Mouse (Mus musculus): Measurements from ENCODE around the gene Edem3. TPM values are rescaled to one million over a fixed set of nuclear protein-coding genes. Genes with fewer than 3 reads are reported as not detected.

Edem3 gene
- total and polyA plus RNA-seq, 2 experiments from 2014 or later: 13.2 to 40.8 TPM

- no peak overlapping the region for H3K4me2 ChIP-seq (ENCODE audit: low read depth, low read length, poor library complexity, severe bottlenecking)
- DNase-seq (ENCODE audit: low spot score) (no peak), ATAC-seq (ENCODE audit: low FRiP score) (no peak)
- no peaks in the 10 kb centered on the region for H3K4me1 ChIP-seq (ENCODE audit: insufficient read depth, low read length)
- no peak overlapping the region for H3K9ac ChIP-seq (replicated peaks; ENCODE audit: low read length, poor library complexity, severe bottlenecking)
- H3K9me3 ChIP-seq (ENCODE audit: low read length): no peaks in the 10 kb centered on the region
- no peaks in the 10 kb centered on the region for H3K36me3 ChIP-seq (ENCODE audit: insufficient read depth, low read length)
- no peak for TF ChIP-seq CTCF (IDR thresholded peaks at IDR 0.05)
- no peaks in the 10 kb centered on the region for H3K27me3 ChIP-seq (ENCODE audit: insufficient read depth, low read length)
- no peak overlapping the region for H3K4me3 ChIP-seq (ENCODE audit: low read depth, low read length)
- no peak overlapping the region for H3K27ac ChIP-seq (ENCODE audit: low read depth, low read length)
- 72% methylated on average over 5 of the region's 5 CpGs for WGBS
Measured at GRCm38 (mm10) chr1:151710424-151711055, 44.6 kb upstream of the Edem3 start.

- H3K36me3 ChIP-seq (ENCODE audit: insufficient read depth, low read length): no peaks in the 10 kb centered on the region
- H3K9me3 ChIP-seq (ENCODE audit: low read length): no peaks in the 10 kb centered on the region
- no peak overlapping the region for H3K4me3 ChIP-seq (ENCODE audit: low read depth, low read length)
- ATAC-seq (ENCODE audit: low FRiP score): no peak
- H3K27ac ChIP-seq (ENCODE audit: low read depth, low read length): no peak overlapping the region
- no peak for TF ChIP-seq CTCF (IDR thresholded peaks at IDR 0.05)
- DNase-seq (ENCODE audit: low spot score): no peak
- H3K4me1 ChIP-seq (ENCODE audit: insufficient read depth, low read length): no peaks in the 10 kb centered on the region
- WGBS: 77% methylated on average over 7 of the region's 7 CpGs
- H3K9ac ChIP-seq (replicated peaks; ENCODE audit: low read length, poor library complexity, severe bottlenecking): no peak overlapping the region
- no peak overlapping the region for H3K4me2 ChIP-seq (ENCODE audit: low read depth, low read length, poor library complexity, severe bottlenecking)
- H3K27me3 ChIP-seq (ENCODE audit: insufficient read depth, low read length): no peaks in the 10 kb centered on the region
Measured at GRCm38 (mm10) chr1:151711062-151711461, 44.1 kb upstream of the Edem3 start.

GRCm38 (mm10) chr1:151712664-151713063 lies 42.5 kb upstream of the Edem3 start:
- DNase-seq (ENCODE audit: low spot score): no peak
- Histone ChIP-seq H3K9me3 (ENCODE audit: low read length) (no peaks in the 10 kb centered on the region), H3K4me1 (ENCODE audit: insufficient read depth, low read length) (no peaks in the 10 kb centered on the region), H3K27me3 (ENCODE audit: insufficient read depth, low read length) (no peaks in the 10 kb centered on the region), H3K9ac (replicated peaks; ENCODE audit: low read length, poor library complexity, severe bottlenecking) (no peak overlapping the region), H3K27ac (ENCODE audit: low read depth, low read length) (no peak overlapping the region), H3K4me3 (ENCODE audit: low read depth, low read length) (no peak overlapping the region), H3K4me2 (ENCODE audit: low read depth, low read length, poor library complexity, severe bottlenecking) (no peak overlapping the region), H3K36me3 (ENCODE audit: insufficient read depth, low read length) (no peaks in the 10 kb centered on the region)
- 43% methylated on average over 5 of the region's 5 CpGs for WGBS
- no peak for ATAC-seq (ENCODE audit: low FRiP score)
- no peak for TF ChIP-seq CTCF (IDR thresholded peaks at IDR 0.05)

GRCm38 (mm10) chr1:151713622-151714021 lies 41.5 kb upstream of the Edem3 start:
- Histone ChIP-seq H3K4me1 (ENCODE audit: insufficient read depth, low read length) (no peaks in the 10 kb centered on the region), H3K4me3 (ENCODE audit: low read depth, low read length) (no peak overlapping the region), H3K9me3 (ENCODE audit: low read length) (no peaks in the 10 kb centered on the region), H3K9ac (replicated peaks; ENCODE audit: low read length, poor library complexity, severe bottlenecking) (no peak overlapping the region), H3K36me3 (ENCODE audit: insufficient read depth, low read length) (no peaks in the 10 kb centered on the region), H3K27me3 (ENCODE audit: insufficient read depth, low read length) (no peaks in the 10 kb centered on the region), H3K27ac (ENCODE audit: low read depth, low read length) (no peak overlapping the region), H3K4me2 (ENCODE audit: low read depth, low read length, poor library complexity, severe bottlenecking) (no peak overlapping the region)
- DNase-seq (ENCODE audit: low spot score) (no peak), ATAC-seq (ENCODE audit: low FRiP score) (no peak)
- no peak for TF ChIP-seq CTCF (IDR thresholded peaks at IDR 0.05)

- Histone ChIP-seq H3K27me3 (ENCODE audit: insufficient read depth, low read length) (no peaks in the 10 kb centered on the region), H3K9me3 (ENCODE audit: low read length) (no peaks in the 10 kb centered on the region), H3K4me3 (ENCODE audit: low read depth, low read length) (no peak overlapping the region), H3K4me2 (ENCODE audit: low read depth, low read length, poor library complexity, severe bottlenecking) (no peak overlapping the region), H3K4me1 (ENCODE audit: insufficient read depth, low read length) (no peaks in the 10 kb centered on the region), H3K27ac (ENCODE audit: low read depth, low read length) (no peak overlapping the region), H3K36me3 (ENCODE audit: insufficient read depth, low read length) (no peaks in the 10 kb centered on the region), H3K9ac (replicated peaks; ENCODE audit: low read length, poor library complexity, severe bottlenecking) (no peak overlapping the region)
- ATAC-seq (ENCODE audit: low FRiP score) (no peak), DNase-seq (ENCODE audit: low spot score) (peak; percentile 47)
- 75% methylated on average over 11 of the region's 11 CpGs for WGBS
- TF ChIP-seq CTCF (IDR thresholded peaks at IDR 0.05): peak; percentile 67
Measured at GRCm38 (mm10) chr1:151716024-151716710, 39.0 kb upstream of the Edem3 start.

GRCm38 (mm10) chr1:151717624-151718023 lies 37.5 kb upstream of the Edem3 start:
- no peak for ATAC-seq (ENCODE audit: low FRiP score)
- Histone ChIP-seq H3K36me3 (ENCODE audit: insufficient read depth, low read length) (no peaks in the 10 kb centered on the region), H3K4me2 (ENCODE audit: low read depth, low read length, poor library complexity, severe bottlenecking) (no peak overlapping the region), H3K9ac (replicated peaks; ENCODE audit: low read length, poor library complexity, severe bottlenecking) (no peak overlapping the region), H3K27ac (ENCODE audit: low read depth, low read length) (no peak overlapping the region), H3K4me3 (ENCODE audit: low read depth, low read length) (no peak overlapping the region), H3K9me3 (ENCODE audit: low read length) (no peaks in the 10 kb centered on the region), H3K4me1 (ENCODE audit: insufficient read depth, low read length) (no peaks in the 10 kb centered on the region), H3K27me3 (ENCODE audit: insufficient read depth, low read length) (no peaks in the 10 kb centered on the region)
- DNase-seq (ENCODE audit: low spot score): no peak
- TF ChIP-seq CTCF (IDR thresholded peaks at IDR 0.05): no peak
- 95% methylated on average over 5 of the region's 5 CpGs for WGBS
